Mouse (Mus musculus): Measurements from ENCODE around the gene Cuta.

Gene Cuta

GRCm38 (mm10) chr17:26886047-26886749 lies 53.2 kb downstream of the Cuta start:
- DNase-seq (ENCODE audit: low spot score), result peak; percentile 94

- DNase-seq (ENCODE audit: low spot score), result peak; percentile 81
Measured at GRCm38 (mm10) chr17:26884995-26885926, 54.1 kb downstream of the Cuta start.
